Mouse (Mus musculus) stomach, embryonic 14.5 days (tissue): ENCODE measurements at regions not wholly inside any gene's neighbourhood (a gene's known extent, or its start where the extent isn't known, plus 50 kb on each side); places are given as distances from the start of the nearest gene placed in this dataset.

Experiments used
- ATAC-seq: fragments of 200-750 bp; cut with Nextera tagmentation; 2 replicates; pipeline ENCODE4 v1.8.0; 2017; ENCODE audit warnings: low read depth, moderate TSS enrichment; ENCODE audit not compliant: insufficient number of reproducible peaks, insufficient read depth, low FRiP score
- H3K27ac ChIP-seq: fragments of 300-500 bp; sonication (generic); 2 replicates; pipeline ENCODE4 v1.5.1; 2014; ENCODE audit warnings: mild to moderate bottlenecking, low read length, moderate library complexity, mixed read lengths
- H3K27me3 ChIP-seq: fragments of 300-500 bp; sonication (generic); 2 replicates; pipeline ENCODE4 v1.6.1; 2014; ENCODE audit warnings: low read length, control low read depth, mixed read lengths; ENCODE audit not compliant: control insufficient read depth, insufficient read depth
- H3K36me3 ChIP-seq: fragments of 300-500 bp; sonication (generic); 2 replicates; pipeline ENCODE4 v1.6.1; 2014; ENCODE audit warnings: mild to moderate bottlenecking, control low read depth, low read length, moderate library complexity, mixed read lengths; ENCODE audit not compliant: control insufficient read depth, insufficient read depth
- H3K4me1 ChIP-seq: fragments of 300-500 bp; sonication (generic); 2 replicates; pipeline ENCODE4 v1.6.1; 2014; ENCODE audit warnings: low read length, control low read depth, mixed read lengths; ENCODE audit not compliant: control insufficient read depth, insufficient read depth
- H3K4me2 ChIP-seq: fragments of 300-500 bp; sonication (generic); replicated peaks from 2 replicates; pipeline ENCODE4 v1.6.1; 2014; ENCODE audit warnings: low read depth, low read length, control low read depth
- H3K4me3 ChIP-seq: fragments of 300-500 bp; sonication (generic); 2 replicates; pipeline ENCODE4 v1.5.1; 2014; ENCODE audit warnings: low read depth, low read length, control low read depth
- H3K9ac ChIP-seq: fragments of 300-500 bp; sonication (generic); replicated peaks from 2 replicates; pipeline ENCODE4 v1.6.1; 2014; ENCODE audit warnings: low read depth, mild to moderate bottlenecking, control low read depth, low read length, moderate library complexity, mixed read lengths
- H3K9me3 ChIP-seq: fragments of 300-500 bp; sonication (generic); 2 replicates; pipeline ENCODE4 v1.6.1; 2016; ENCODE audit warnings: low read depth, low read length, control low read depth; ENCODE audit not compliant: control insufficient read depth
- WGBS: fragments of 180-500 bp; shearing (Covaris S2); extraction: QIAGEN DNeasy Blood & Tissue Kit; methylation state at CpG from one replicate; pipeline ENCODE4 v1.1.7; 2014; 5-methylcytosine and 5-hydroxymethylcytosine counted together

DNA sequence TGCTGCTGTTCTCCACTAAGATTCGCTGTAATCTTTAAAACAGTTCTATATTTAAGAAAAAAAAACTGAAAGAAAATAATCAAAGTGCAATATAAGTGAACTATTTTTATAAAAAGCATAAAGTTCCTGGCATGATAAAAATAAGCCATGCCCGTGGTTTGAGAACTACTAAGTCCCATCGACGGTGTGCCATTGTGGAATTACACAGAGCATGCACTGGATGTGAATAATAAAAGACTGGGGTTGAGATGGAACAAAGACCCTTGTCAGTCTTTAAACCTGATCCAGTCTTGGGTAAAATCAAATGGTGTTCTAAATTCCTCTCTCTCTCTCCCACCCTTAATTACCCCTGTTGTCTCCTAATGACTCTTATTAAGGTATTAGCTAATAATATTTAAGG, 137.7 kb upstream of the Gpc5 start:
- Histone ChIP-seq H3K4me3 (no peak overlapping the region), H3K27ac (no peak overlapping the region), H3K4me1 (no peaks in the 10 kb centered on the region), H3K4me2 (no peak overlapping the region), H3K36me3 (no peaks in the 10 kb centered on the region), H3K9ac (no peak overlapping the region), H3K27me3 (no peaks in the 10 kb centered on the region), H3K9me3 (no peaks in the 10 kb centered on the region)
- 75% methylated on average over 4 of the region's 4 CpGs for WGBS
- no peak for ATAC-seq

DNA sequence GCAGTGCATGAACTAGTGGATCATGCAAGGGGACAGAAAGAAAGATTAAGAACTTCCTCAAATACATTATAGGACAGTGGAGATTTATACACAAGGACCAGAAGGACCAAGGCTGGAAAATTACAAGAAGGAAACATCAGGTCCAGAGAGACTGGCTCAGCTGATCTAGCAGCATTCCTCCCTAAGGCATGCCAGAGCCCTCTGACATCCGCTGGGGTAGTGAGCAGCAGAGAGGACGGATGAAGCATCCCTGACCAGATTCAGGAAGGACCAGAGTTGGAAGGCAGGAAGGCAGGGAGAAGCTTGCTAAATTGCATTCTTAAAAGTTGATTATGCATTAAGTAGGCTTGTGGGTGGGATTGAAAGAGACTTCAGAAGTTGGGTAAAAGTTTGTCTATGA, 136.4 kb upstream of the Gpc5 start:
- H3K27ac ChIP-seq, result no peak overlapping the region
- H3K4me2 ChIP-seq, result no peak overlapping the region
- H3K4me3 ChIP-seq, result no peak overlapping the region
- H3K9me3 ChIP-seq, result no peaks in the 10 kb centered on the region
- no peak for ATAC-seq
- H3K27me3 ChIP-seq, result no peaks in the 10 kb centered on the region
- H3K9ac ChIP-seq, result no peak overlapping the region
- WGBS, result 44% methylated on average over 2 of the region's 2 CpGs
- no peaks in the 10 kb centered on the region for H3K4me1 ChIP-seq
- no peaks in the 10 kb centered on the region for H3K36me3 ChIP-seq

DNA sequence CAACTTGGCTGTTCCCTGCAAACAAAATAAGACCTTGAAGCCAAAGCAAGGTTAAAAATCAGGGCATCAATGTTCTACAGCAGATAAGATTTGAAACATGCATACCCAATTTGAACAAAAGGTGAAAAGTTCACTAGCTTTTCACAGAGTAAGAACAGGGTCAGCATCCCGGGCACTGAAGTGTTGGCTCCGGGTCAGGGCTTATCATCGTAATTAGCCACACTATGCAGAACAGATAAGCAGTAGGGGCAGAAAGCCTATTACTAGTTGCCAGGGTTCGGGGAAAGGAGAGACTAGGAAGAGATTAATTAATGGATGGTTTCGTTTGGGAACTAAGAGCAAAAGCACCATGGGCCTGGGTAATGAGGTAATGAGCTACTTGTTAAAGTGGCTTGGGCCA, 131.7 kb upstream of the Gpc5 start:
- no peaks in the 10 kb centered on the region for H3K9me3 ChIP-seq
- 22% methylated on average over 5 of the region's 5 CpGs for WGBS
- ATAC-seq, result no peak
- H3K4me2 ChIP-seq, result no peak overlapping the region
- no peaks in the 10 kb centered on the region for H3K27me3 ChIP-seq
- no peak overlapping the region for H3K9ac ChIP-seq
- H3K4me3 ChIP-seq, result no peak overlapping the region
- no peak overlapping the region for H3K27ac ChIP-seq
- no peaks in the 10 kb centered on the region for H3K4me1 ChIP-seq
- no peaks in the 10 kb centered on the region for H3K36me3 ChIP-seq

DNA sequence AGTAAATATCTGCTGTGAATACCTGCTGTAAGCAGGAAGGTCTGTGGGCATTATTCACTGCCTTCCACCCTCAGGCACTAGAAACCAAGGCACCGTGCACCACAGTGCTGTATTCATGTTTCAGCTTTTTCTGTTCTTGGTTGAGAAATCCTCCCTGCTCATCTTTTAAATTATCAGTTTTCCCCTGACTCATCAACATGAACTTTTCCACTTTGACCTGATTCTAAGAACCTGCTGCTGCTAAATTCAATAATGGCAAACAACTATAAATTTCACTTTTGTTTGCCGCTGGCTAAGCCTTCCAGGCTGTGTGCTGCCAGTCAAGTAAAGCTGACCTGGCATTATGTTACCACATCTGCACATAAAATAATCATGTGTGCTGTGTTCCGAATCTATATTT, 126.1 kb upstream of the Gpc5 start:
- H3K27me3 ChIP-seq, result no peaks in the 10 kb centered on the region
- no peak overlapping the region for H3K9ac ChIP-seq
- no peaks in the 10 kb centered on the region for H3K9me3 ChIP-seq
- H3K4me3 ChIP-seq, result no peak overlapping the region
- H3K36me3 ChIP-seq, result no peaks in the 10 kb centered on the region
- WGBS, result 64% methylated on average over 3 of the region's 3 CpGs
- H3K27ac ChIP-seq, result no peak overlapping the region
- H3K4me2 ChIP-seq, result no peak overlapping the region
- no peaks in the 10 kb centered on the region for H3K4me1 ChIP-seq
- no peak for ATAC-seq

DNA sequence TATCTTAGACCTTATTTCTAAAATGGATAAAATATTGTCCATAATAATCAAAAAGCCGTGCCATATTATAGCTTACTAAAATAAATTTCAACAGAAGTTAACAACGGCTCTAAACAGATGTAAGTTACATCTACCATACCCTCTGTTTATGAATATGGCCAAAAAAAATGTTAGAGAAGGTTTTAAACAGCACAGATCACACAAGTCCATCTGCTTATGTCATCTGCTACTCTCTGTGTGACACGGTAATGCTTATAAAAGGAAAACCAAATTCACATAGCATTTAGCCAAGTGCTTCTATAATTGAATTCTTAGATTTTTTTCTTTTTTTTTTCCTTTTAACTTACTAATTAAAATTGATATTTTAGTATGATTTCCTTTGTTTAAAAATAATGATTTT, 123.0 kb upstream of the Gpc5 start:
- no peaks in the 10 kb centered on the region for H3K4me1 ChIP-seq
- 80% methylated on average over 3 of the region's 3 CpGs for WGBS

DNA sequence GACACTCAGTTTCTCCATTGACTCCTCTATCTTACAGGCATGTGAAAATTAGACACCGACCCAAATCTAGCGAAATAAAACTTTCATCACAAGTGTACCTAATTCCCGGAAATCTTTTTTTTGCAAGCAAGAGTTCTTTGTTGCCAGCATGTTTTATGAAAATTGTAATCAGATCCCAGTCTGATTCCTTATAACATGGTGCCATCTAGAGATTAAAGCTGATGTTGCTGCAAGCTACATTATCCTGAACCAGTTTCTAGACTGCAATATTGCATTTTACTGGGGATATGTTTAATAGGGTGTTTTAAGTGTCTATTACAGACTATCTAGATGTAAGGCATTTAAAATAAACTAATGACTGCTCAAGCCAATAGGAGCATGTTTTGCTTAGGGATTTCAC, 110.9 kb upstream of the Gpc5 start:
- no peak overlapping the region for H3K27ac ChIP-seq
- 73% methylated on average over 3 of the region's 3 CpGs for WGBS
- no peak overlapping the region for H3K4me2 ChIP-seq
- no peaks in the 10 kb centered on the region for H3K27me3 ChIP-seq
- no peak overlapping the region for H3K9ac ChIP-seq
- no peaks in the 10 kb centered on the region for H3K9me3 ChIP-seq
- no peaks in the 10 kb centered on the region for H3K4me1 ChIP-seq
- ATAC-seq, result no peak
- H3K36me3 ChIP-seq, result no peaks in the 10 kb centered on the region
- no peak overlapping the region for H3K4me3 ChIP-seq

More for the DNA sequence above, 123.0 kb upstream of the Gpc5 start:
- no peak overlapping the region for H3K27ac ChIP-seq
- no peak overlapping the region for H3K4me2 ChIP-seq
- H3K36me3 ChIP-seq, result no peaks in the 10 kb centered on the region
- H3K9me3 ChIP-seq, result no peaks in the 10 kb centered on the region
- no peak for ATAC-seq
- no peak overlapping the region for H3K9ac ChIP-seq
- H3K4me3 ChIP-seq, result no peak overlapping the region
- no peaks in the 10 kb centered on the region for H3K27me3 ChIP-seq

DNA sequence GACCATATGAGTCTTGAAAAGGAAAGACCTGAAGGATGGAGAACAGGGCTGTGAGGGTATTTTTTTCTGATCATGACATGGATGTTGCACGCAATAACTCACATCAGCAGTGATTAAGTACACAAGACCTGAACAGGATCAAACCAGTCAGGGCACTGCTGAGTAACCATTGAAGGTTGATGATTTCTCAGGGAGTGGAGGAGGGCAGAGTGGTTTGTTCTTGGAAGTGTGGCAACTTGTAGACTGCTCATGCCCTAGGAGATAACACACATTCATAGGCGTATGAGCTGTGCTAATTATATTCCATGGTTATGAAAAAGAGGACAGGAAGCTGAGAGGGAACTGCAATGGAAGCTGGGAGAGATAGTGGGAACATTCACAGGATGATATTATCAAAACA, 88.8 kb upstream of the Gpc5 start:
- Histone ChIP-seq H3K4me1 (0 out of 2 replicates have a peak, but pooled peaks cover 2% of the 10 kb centered on the region), H3K9ac (no peak overlapping the region), H3K9me3 (no peaks in the 10 kb centered on the region), H3K4me2 (no peak overlapping the region), H3K27ac (no peak overlapping the region), H3K27me3 (no peaks in the 10 kb centered on the region), H3K4me3 (no peak overlapping the region), H3K36me3 (no peaks in the 10 kb centered on the region)
- ATAC-seq, result no peak
- 87% methylated on average over 2 of the region's 2 CpGs for WGBS

DNA sequence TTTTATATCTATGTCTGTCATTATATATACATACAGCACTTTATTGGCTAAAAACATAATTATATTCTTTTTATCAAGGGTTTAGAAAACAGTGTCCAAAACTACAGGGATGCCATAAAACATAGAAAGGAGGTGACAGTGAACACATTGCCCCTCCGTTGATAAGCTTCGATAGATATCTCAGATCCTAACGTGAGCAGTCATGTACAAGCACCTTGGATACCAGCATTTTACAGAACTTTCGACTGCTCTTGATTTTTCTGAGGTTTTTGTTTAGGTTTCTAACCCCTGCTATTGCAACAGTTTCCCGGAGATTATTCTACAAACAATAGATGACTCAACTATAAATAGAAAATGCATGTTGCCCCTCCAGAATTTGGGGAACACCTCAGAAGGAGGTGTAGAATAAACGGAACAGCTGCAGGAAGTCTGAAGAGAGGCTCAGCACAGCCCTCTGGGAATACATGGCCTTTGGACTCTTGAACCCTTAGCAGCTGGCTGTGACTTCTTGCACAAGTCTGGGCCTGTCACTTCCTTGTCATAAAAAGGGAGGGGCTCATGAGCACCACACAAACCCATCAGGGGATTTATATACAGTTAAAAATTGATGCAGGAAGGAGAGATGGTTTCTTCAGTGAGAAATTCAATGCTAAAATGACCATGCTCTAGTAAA, 87.1 kb upstream of the Gpc5 start:
- Histone ChIP-seq H3K4me2 (no peak overlapping the region), H3K9me3 (no peaks in the 10 kb centered on the region), H3K9ac (no peak overlapping the region), H3K27me3 (no peaks in the 10 kb centered on the region), H3K4me3 (no peak overlapping the region), H3K27ac (no peak overlapping the region), H3K36me3 (no peaks in the 10 kb centered on the region), H3K4me1 (0 out of 2 replicates have a peak, but pooled peaks cover 2% of the 10 kb centered on the region)
- ATAC-seq, result no peak
- 51% methylated on average over 6 of the region's 6 CpGs for WGBS

DNA sequence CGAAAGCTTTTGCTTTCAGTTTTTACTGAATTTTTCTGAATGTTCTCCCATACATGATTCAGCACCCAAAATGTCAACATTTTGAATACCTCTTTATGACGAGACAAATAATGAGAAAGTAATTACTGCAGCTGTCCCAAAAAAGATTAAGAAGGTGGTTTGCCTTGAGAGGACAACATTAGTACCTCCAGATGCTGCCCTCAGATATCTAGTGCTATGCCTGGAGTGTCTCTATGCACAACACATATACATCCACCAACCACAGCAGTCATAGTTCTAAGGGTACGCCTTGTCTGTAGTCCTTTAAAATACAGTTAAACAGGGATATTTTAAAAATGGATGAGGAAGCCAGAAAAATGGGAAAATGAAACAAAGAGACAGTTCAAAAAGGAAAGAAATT, 81.1 kb upstream of the Gpc5 start:
- no peak overlapping the region for H3K9ac ChIP-seq
- no peak overlapping the region for H3K4me2 ChIP-seq
- H3K27me3 ChIP-seq, result no peaks in the 10 kb centered on the region
- H3K36me3 ChIP-seq, result no peaks in the 10 kb centered on the region
- no peak for ATAC-seq
- WGBS, result 84% methylated on average over 3 of the region's 3 CpGs
- H3K9me3 ChIP-seq, result no peaks in the 10 kb centered on the region
- H3K4me3 ChIP-seq, result no peak overlapping the region
- 0 out of 2 replicates have a peak, but pooled peaks cover 2% of the 10 kb centered on the region for H3K4me1 ChIP-seq
- H3K27ac ChIP-seq, result no peak overlapping the region
